Mouse (Mus musculus): ENCODE data around the gene Fam131b.

- TF ChIP-seq TAL1 (IDR thresholded peaks at IDR 0.05; ENCODE audit: low read length) (no peak), GATA1 (IDR thresholded peaks at IDR 0.05; ENCODE audit: low read length) (no peak)
Measured at GRCm38 (mm10) chr6:42360231-42360840, 35.9 kb upstream of the Fam131b start.
